Mouse (Mus musculus): ENCODE measurements at regions not wholly inside any gene's neighbourhood (a gene's known extent, or its start where the extent isn't known, plus 50 kb on each side); places are given as distances from the start of the nearest gene placed in this dataset.
"Not testable (repeated sequence)": the region's sequence is repeated elsewhere in the genome, so short reads cannot be mapped to it uniquely, and the experiment has no call there.

- DNase-seq (ENCODE audit: low read depth, low spot score) = no peak
Measured at GRCm38 (mm10) chr12:19125541-19125940, 611.2 kb downstream of the 5730507C01Rik start.

DNA sequence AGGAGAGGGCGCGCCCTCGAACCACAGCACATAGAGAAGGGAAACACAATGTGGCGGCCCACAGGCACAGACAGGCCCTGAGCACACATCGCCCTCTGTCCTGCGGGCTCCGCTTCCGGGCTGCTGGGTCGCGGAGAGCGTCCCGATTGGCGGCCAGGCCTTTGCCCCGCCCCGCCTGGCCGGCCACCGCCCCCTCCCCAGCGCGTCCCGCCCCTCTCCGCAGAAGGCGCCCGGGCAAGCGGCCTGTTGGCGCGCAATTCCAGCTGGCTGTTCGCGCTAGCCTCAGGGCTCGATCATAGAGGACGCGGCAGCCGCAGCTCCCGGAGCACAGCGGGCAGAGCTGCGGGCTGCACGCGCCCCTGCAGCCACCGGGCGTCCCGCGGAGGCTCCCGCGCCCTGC, 661.3 kb downstream of the 5730507C01Rik start:
- no peak for DNase-seq (ENCODE audit: low read depth, low spot score)

DNA sequence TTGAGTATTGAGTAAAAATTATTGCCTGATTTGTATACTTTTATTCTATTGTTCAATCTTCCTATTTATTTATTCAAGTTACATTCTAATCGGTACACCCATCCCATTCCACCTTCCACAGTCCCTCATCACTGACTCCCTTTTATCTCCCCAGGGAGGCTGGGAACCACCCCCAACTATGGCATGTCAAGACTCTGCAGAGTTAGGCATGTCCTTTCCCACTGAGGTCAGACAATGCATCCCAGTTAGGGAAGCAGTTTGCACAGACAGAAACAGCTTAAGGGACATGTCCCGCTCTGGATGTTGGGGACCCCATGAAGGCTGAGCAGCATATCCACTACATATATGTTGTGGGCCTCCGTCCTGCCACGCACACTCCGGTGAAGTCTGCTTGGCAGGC, 678.1 kb downstream of the 5730507C01Rik start:
- DNase-seq (ENCODE audit: low read depth, low spot score) = no peak

DNA sequence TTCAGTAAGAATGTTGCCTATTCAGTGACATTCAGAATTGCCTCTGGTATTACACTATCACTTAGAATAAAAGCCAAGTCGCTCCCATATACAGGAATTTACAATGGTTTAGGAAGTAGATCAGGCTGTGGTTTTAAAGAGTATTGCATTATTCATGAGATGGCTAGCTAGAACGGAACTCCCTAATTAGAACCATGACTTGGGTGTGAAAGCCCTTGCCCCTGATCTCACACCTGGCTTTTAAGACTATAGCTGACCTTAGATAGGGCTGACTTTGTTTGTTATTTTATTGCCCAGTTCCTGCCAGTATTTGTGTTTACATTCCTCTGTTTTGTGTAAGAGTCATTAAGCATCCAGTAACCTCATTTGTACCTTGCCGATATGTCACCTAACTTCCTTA, 678.7 kb downstream of the 5730507C01Rik start:
- not testable (repeated sequence) for DNase-seq (ENCODE audit: low read depth, low spot score)

GRCm38 (mm10) chr12:19223996-19224395, 709.7 kb downstream of the 5730507C01Rik start:
- not testable (repeated sequence) for DNase-seq (ENCODE audit: low read depth, low spot score)

GRCm38 (mm10) chr12:19246731-19247130, 707.6 kb upstream of the Gm21863 start:
- not testable (repeated sequence) for DNase-seq (ENCODE audit: low read depth, low spot score)

- peak; percentile 25 for DNase-seq (ENCODE audit: low read depth, low spot score)
Measured at GRCm38 (mm10) chr12:19288271-19288890, 665.9 kb upstream of the Gm21863 start.

DNA sequence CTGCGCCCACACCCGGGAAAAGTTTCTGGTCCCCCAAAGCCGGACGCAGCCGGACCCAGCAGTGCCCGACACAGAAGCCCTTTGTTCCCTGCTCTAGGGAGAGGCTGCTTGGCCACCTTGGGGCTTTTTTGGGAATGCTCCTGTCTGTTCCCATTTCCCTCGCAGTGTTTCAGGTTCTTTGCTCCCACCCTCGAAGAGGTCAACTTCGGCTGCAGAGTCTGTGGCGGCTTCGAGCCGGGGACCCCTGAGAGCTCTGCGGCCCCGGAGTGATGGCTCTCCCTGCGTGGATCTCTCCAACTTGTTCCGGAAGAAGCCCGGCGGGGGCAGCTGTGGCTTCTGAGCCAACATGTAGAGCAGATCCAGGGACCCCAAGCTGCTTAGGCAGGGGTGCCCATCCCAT, 665.3 kb upstream of the Gm21863 start:
- not testable (repeated sequence) for DNase-seq (ENCODE audit: low read depth, low spot score)

DNA sequence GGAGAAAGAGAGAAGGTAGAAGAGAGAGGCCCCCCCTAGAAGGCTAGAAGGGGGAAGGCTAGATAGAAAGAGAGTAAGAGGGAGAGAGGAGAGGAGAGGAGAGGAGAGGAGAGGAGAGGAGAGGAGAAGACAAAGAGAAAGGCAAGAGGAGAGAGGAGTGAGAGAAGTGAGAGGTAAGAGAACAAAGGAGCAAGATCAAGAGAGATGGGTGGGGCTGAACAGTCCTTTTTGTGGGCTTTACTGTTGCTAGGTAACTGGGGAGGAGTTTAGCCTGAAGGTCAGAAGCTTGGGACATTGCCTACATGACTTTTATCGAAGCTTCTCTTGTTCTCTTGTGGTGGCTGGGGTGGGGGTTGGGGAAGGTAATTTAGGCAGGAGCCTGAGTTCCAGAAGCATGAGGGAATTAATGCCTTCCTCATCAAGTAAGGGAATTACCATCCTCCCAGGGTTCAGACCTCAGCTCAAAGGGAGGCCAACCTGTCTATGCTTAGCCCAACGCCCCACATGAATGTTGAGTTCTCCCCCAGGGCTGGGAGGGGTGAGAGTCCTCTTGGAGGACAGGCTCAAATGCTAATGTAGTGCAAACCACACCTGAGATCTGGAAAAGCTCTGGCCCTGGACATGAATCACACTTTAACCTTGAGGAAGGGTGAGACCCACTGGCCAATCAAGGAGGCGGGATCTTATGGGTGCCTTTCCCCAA, 662.1 kb upstream of the Gm21863 start:
- DNase-seq (ENCODE audit: low read depth, low spot score) = not testable (repeated sequence)

All from CD4-positive, CD25-positive, alpha-beta regulatory T cell, adult 2 months (primary cell).